Mouse (Mus musculus) myocyte (in vitro differentiated cells): Measurements from ENCODE around the gene H2al2a. TPM values are rescaled to one million over a fixed set of nuclear protein-coding genes. Genes with fewer than 3 reads are reported as not detected.

Experiments used
- H3K27me3 ChIP-seq: one replicate; pipeline ENCODE4 v1.6.1; 2011; ENCODE audit not compliant: control insufficient read depth, insufficient read depth, insufficient read length
- H3K36me3 ChIP-seq: one replicate; pipeline ENCODE4 v1.6.1; 2011; ENCODE audit not compliant: control insufficient read depth, insufficient read depth
- H3K4me2 ChIP-seq: one replicate; pipeline ENCODE4 v1.6.1; 2011; ENCODE audit warnings: low read depth, control low read depth
- H3K4me3 ChIP-seq: one replicate; pipeline ENCODE4 v1.5.1; 2011; ENCODE audit warnings: mild to moderate bottlenecking, control low read depth, moderate library complexity
- H3K79me2 ChIP-seq: one replicate; pipeline ENCODE4 v1.6.1; 2011; ENCODE audit not compliant: control insufficient read depth, insufficient read depth
- H3ac ChIP-seq: one replicate; pipeline ENCODE4 v1.6.1; 2011; ENCODE audit not compliant: control insufficient read depth, insufficient read length
- CEBPB ChIP-seq: IDR thresholded peaks from 2 replicates; pipeline ENCODE4 v1.6.1; 2011; ENCODE audit warnings: mild to moderate bottlenecking, moderate library complexity; ENCODE audit not compliant: poor library complexity, insufficient read depth, severe bottlenecking
- E2F4 ChIP-seq: IDR thresholded peaks from one replicate; pipeline ENCODE4 v1.6.1; 2011; ENCODE audit warnings: mild to moderate bottlenecking, control low read depth, moderate library complexity; ENCODE audit not compliant: insufficient read depth
- MAX ChIP-seq: IDR thresholded peaks from one replicate; pipeline ENCODE4 v1.6.1; 2011; ENCODE audit warnings: low read depth, mild to moderate bottlenecking, control low read depth
- MYOD1 ChIP-seq, 3 experiments: IDR thresholded peaks; one replicate each; pipeline ENCODE4 v1.6.1; 2011; ENCODE audit warnings: control low read depth in 2 of 3, low read depth in 2 of 3, mild to moderate bottlenecking in 2 of 3, moderate library complexity in 1 of 3; ENCODE audit not compliant: insufficient read length in 2 of 3, control insufficient read depth in 1 of 3
- MYOG ChIP-seq, 3 experiments: IDR thresholded peaks; one replicate each; pipeline ENCODE4 v1.6.1; 2011; ENCODE audit warnings: control low read depth in 2 of 3, low read depth in 2 of 3, mild to moderate bottlenecking in 2 of 3; ENCODE audit not compliant: insufficient read length in 2 of 3, control insufficient read depth in 1 of 3, insufficient read depth in 1 of 3
- POLR2A ChIP-seq: IDR thresholded peaks from one replicate; pipeline ENCODE4 v1.6.1; 2011; ENCODE audit warnings: low read depth, mild to moderate bottlenecking, control low read depth, moderate library complexity; ENCODE audit not compliant: insufficient read length
- POLR2AphosphoS2 ChIP-seq: IDR thresholded peaks from one replicate; pipeline ENCODE4 v1.6.1; 2011; ENCODE audit warnings: low read depth, control low read depth; ENCODE audit not compliant: insufficient read length
- REST ChIP-seq: IDR thresholded peaks from one replicate; pipeline ENCODE4 v1.6.1; 2011; ENCODE audit warnings: mild to moderate bottlenecking, control low read depth, moderate library complexity; ENCODE audit not compliant: insufficient read depth, insufficient read length
- SRF ChIP-seq: IDR thresholded peaks from one replicate; pipeline ENCODE4 v1.6.1; 2011; ENCODE audit warnings: low read depth; ENCODE audit not compliant: control insufficient read depth, insufficient read length
- TCF12 ChIP-seq: IDR thresholded peaks from one replicate; pipeline ENCODE4 v1.6.1; 2011; ENCODE audit warnings: mild to moderate bottlenecking, control low read depth; ENCODE audit not compliant: poor library complexity, insufficient read depth, severe bottlenecking
- TCF3 ChIP-seq: IDR thresholded peaks from one replicate; pipeline ENCODE4 v1.6.1; 2011; ENCODE audit warnings: low read depth, control low read depth; ENCODE audit not compliant: insufficient read length
- USF1 ChIP-seq: IDR thresholded peaks from one replicate; pipeline ENCODE4 v1.6.1; 2011; ENCODE audit warnings: low read depth, mild to moderate bottlenecking, control low read depth, moderate library complexity
- polyA plus RNA-seq: library from polyadenylated mRNA; unstranded; fragments of >200 nt; fragmentation: generic; extraction: Trizol; gene quantifications from one replicate; pipeline ENCODE4 v1.2.1, GENCODE M21; 2012; ENCODE audit warnings: missing spikeins

H2al2a gene
- polyA plus RNA-seq, 1 experiment, result not detected

- Histone ChIP-seq H3K4me3 (no peak overlapping the region), H3K79me2 (no peaks in the 10 kb centered on the region), H3K27me3 (no peaks in the 10 kb centered on the region), H3K4me2 (no peak overlapping the region), H3ac (no peak overlapping the region), H3K36me3 (no peaks in the 10 kb centered on the region)
- TF ChIP-seq TCF12, result no peak
- TF ChIP-seq TCF3, result no peak
- no peak for TF ChIP-seq POLR2AphosphoS2
- TF ChIP-seq REST, result no peak
- no peak for TF ChIP-seq USF1
- TF ChIP-seq MAX, result no peak
- TF ChIP-seq E2F4, result no peak
- no peak for TF ChIP-seq POLR2A
- TF ChIP-seq MYOD1 (IDR thresholded peaks at IDR 0.05; ENCODE audit: control insufficient read depth in 1 of 3, insufficient read length in 2 of 3, low read depth in 2 of 3), result no peak
- no peak for TF ChIP-seq SRF
- no peak for TF ChIP-seq CEBPB
- TF ChIP-seq MYOG (IDR thresholded peaks at IDR 0.05; ENCODE audit: control insufficient read depth in 1 of 3, insufficient read depth in 1 of 3, insufficient read length in 2 of 3, low read depth in 2 of 3), result no peak
Measured at GRCm38 (mm10) chr2:18011226-18011625, 14.5 kb upstream of the H2al2a start.

- H3K79me2 ChIP-seq, result no peaks in the 10 kb centered on the region
- H3ac ChIP-seq, result no peak overlapping the region
- peak overlapping the region; percentile 59 for H3K4me2 ChIP-seq
- H3K36me3 ChIP-seq, result no peaks in the 10 kb centered on the region
- TF ChIP-seq E2F4 (no peak), USF1 (no peak), TCF3 (no peak)
- H3K4me3 ChIP-seq, result no peak overlapping the region
- no peaks in the 10 kb centered on the region for H3K27me3 ChIP-seq
Measured at GRCm38 (mm10) chr2:18005137-18005536, 8.4 kb upstream of the H2al2a start.

- H3K4me2 ChIP-seq, result no peak overlapping the region
- H3K27me3 ChIP-seq, result no peaks in the 10 kb centered on the region
- no peak overlapping the region for H3K4me3 ChIP-seq
- TF ChIP-seq POLR2A (no peak), POLR2AphosphoS2 (no peak), MYOG (IDR thresholded peaks at IDR 0.05; ENCODE audit: control insufficient read depth in 1 of 3, insufficient read depth in 1 of 3, insufficient read length in 2 of 3, low read depth in 2 of 3) (no peak), REST (no peak), USF1 (no peak), MAX (no peak), SRF (no peak), TCF12 (no peak), MYOD1 (IDR thresholded peaks at IDR 0.05; ENCODE audit: control insufficient read depth in 1 of 3, insufficient read length in 2 of 3, low read depth in 2 of 3) (no peak), E2F4 (no peak), CEBPB (no peak), TCF3 (no peak)
- no peak overlapping the region for H3ac ChIP-seq
- H3K79me2 ChIP-seq, result no peaks in the 10 kb centered on the region
- no peaks in the 10 kb centered on the region for H3K36me3 ChIP-seq
Measured at GRCm38 (mm10) chr2:18004286-18004685, 7.5 kb upstream of the H2al2a start.

GRCm38 (mm10) chr2:18002306-18002705 lies 5.5 kb upstream of the H2al2a start:
- Histone ChIP-seq H3ac (no peak overlapping the region), H3K4me3 (no peak overlapping the region), H3K36me3 (no peaks in the 10 kb centered on the region), H3K27me3 (no peaks in the 10 kb centered on the region), H3K4me2 (no peak overlapping the region), H3K79me2 (no peaks in the 10 kb centered on the region)
- TF ChIP-seq TCF12 (no peak), E2F4 (no peak), USF1 (no peak), POLR2A (no peak), REST (no peak), MYOD1 (IDR thresholded peaks at IDR 0.05; ENCODE audit: control insufficient read depth in 1 of 3, insufficient read length in 2 of 3, low read depth in 2 of 3) (no peak), SRF (no peak), TCF3 (no peak), MYOG (IDR thresholded peaks at IDR 0.05; ENCODE audit: control insufficient read depth in 1 of 3, insufficient read depth in 1 of 3, insufficient read length in 2 of 3, low read depth in 2 of 3) (no peak), MAX (no peak)

- H3K4me2 ChIP-seq, result no peak overlapping the region
- no peaks in the 10 kb centered on the region for H3K36me3 ChIP-seq
- H3ac ChIP-seq, result no peak overlapping the region
- H3K4me3 ChIP-seq, result no peak overlapping the region
- TF ChIP-seq MYOG (IDR thresholded peaks at IDR 0.05; ENCODE audit: control insufficient read depth in 1 of 3, insufficient read depth in 1 of 3, insufficient read length in 2 of 3, low read depth in 2 of 3) (no peak), CEBPB (no peak), MAX (no peak), REST (no peak), POLR2A (no peak), POLR2AphosphoS2 (no peak), TCF12 (no peak), TCF3 (no peak), MYOD1 (IDR thresholded peaks at IDR 0.05; ENCODE audit: control insufficient read depth in 1 of 3, insufficient read length in 2 of 3, low read depth in 2 of 3) (no peak), SRF (no peak), USF1 (no peak), E2F4 (no peak)
- no peaks in the 10 kb centered on the region for H3K27me3 ChIP-seq
- no peaks in the 10 kb centered on the region for H3K79me2 ChIP-seq
Measured at GRCm38 (mm10) chr2:17989562-17989961, 7.2 kb downstream of the H2al2a start.
